Mouse (Mus musculus) CH12.LX (cell line): ENCODE data around the gene Gm10837.

ENCODE experiments used
- CTCF ChIP-seq, 2 experiments: IDR thresholded peaks in 1 of 2; conservative IDR thresholded peaks in 1 of 2; 2 replicates each; pipeline ENCODE4 v1.5.1; 2011 to 2012; ENCODE audit warnings: low read depth in 2 of 2, low read length in 2 of 2, improper control_type of control experiment in 1 of 2, inconsistent platforms in 1 of 2, mild to moderate bottlenecking in 1 of 2, moderate library complexity in 1 of 2
- E2F4 ChIP-seq: IDR thresholded peaks from 2 replicates; pipeline ENCODE4 v1.6.1; 2011; ENCODE audit warnings: low read depth, low read length, improper control_type of control experiment; ENCODE audit not compliant: insufficient replicate concordance
- EP300 ChIP-seq: IDR thresholded peaks from 2 replicates; pipeline ENCODE4 v1.6.1; 2011; ENCODE audit warnings: low read length, improper control_type of control experiment
- ETS1 ChIP-seq: conservative IDR thresholded peaks from 2 replicates; pipeline ENCODE4 v1.6.1; 2012; ENCODE audit warnings: low read depth, mild to moderate bottlenecking, inconsistent platforms, low read length, improper control_type of control experiment, moderate library complexity
- HCFC1 ChIP-seq: IDR thresholded peaks from 2 replicates; pipeline ENCODE4 v1.6.1; 2012; ENCODE audit warnings: low read depth, mild to moderate bottlenecking, inconsistent platforms, low read length, improper control_type of control experiment
- JUN ChIP-seq: IDR thresholded peaks from 2 replicates; pipeline ENCODE4 v1.6.1; 2011; ENCODE audit warnings: low read depth, mild to moderate bottlenecking, low read length, improper control_type of control experiment, moderate library complexity; ENCODE audit not compliant: insufficient read depth
- NRF1 ChIP-seq: IDR thresholded peaks from 2 replicates; pipeline ENCODE4 v1.6.1; 2014; ENCODE audit warnings: low read depth, mild to moderate bottlenecking, inconsistent platforms, low read length, improper control_type of control experiment, moderate library complexity
- POLR2A ChIP-seq: IDR thresholded peaks from 2 replicates; pipeline ENCODE4 v1.6.1; 2011; ENCODE audit warnings: low read depth, mild to moderate bottlenecking, improper control_type of control experiment, low read length
- POLR2AphosphoS2 ChIP-seq: IDR thresholded peaks from 2 replicates; pipeline ENCODE4 v1.6.1; 2011; ENCODE audit warnings: low read depth, low read length, improper control_type of control experiment
- RAD21 ChIP-seq: IDR thresholded peaks from 2 replicates; pipeline ENCODE4 v1.6.1; 2011; ENCODE audit warnings: low read depth, mild to moderate bottlenecking, low read length, improper control_type of control experiment, moderate library complexity
- RCOR1 ChIP-seq: conservative IDR thresholded peaks from 2 replicates; pipeline ENCODE4 v1.6.1; 2012; ENCODE audit warnings: low read depth, mild to moderate bottlenecking, inconsistent platforms, low read length, improper control_type of control experiment
- SIN3A ChIP-seq: IDR thresholded peaks from 2 replicates; pipeline ENCODE4 v1.6.1; 2012; ENCODE audit warnings: low read length, improper control_type of control experiment, inconsistent platforms
- TCF12 ChIP-seq: IDR thresholded peaks from 2 replicates; pipeline ENCODE4 v1.6.1; 2014; ENCODE audit warnings: low read depth, mild to moderate bottlenecking, inconsistent platforms, low read length, improper control_type of control experiment
- ZC3H11A ChIP-seq: IDR thresholded peaks from 2 replicates; pipeline ENCODE4 v1.6.1; 2012; ENCODE audit warnings: low read depth, mild to moderate bottlenecking, inconsistent platforms, low read length, improper control_type of control experiment

GRCm38 (mm10) chr14:122489686-122490414, 536 bp upstream of the Gm10837 start:
- TF ChIP-seq POLR2AphosphoS2 (no peak), NRF1 (no peak), E2F4 (no peak), TCF12 (no peak), ZC3H11A (no peak), RAD21 (no peak), CTCF (conservative IDR thresholded peaks at IDR 0.05 in 1 of 2, IDR thresholded peaks at IDR 0.05 in 1 of 2; ENCODE audit: low read depth in 2 of 2, low read length in 2 of 2) (no peak), JUN (no peak), POLR2A (no peak), HCFC1 (no peak), RCOR1 (no peak), EP300 (no peak), ETS1 (no peak), SIN3A (no peak)
